Mouse (Mus musculus) CD8-positive naive resting alpha-beta T cell, adult 2 months (primary cell): ENCODE measurements around the gene Sult2b1.

Experiments used
- DNase-seq, 2 experiments: peaks; one replicate each; pipeline ENCODE4 v3.0.0; 2022; ENCODE audit warnings: low read depth in 2 of 2, low spot score in 2 of 2

Sult2b1 gene

DNA sequence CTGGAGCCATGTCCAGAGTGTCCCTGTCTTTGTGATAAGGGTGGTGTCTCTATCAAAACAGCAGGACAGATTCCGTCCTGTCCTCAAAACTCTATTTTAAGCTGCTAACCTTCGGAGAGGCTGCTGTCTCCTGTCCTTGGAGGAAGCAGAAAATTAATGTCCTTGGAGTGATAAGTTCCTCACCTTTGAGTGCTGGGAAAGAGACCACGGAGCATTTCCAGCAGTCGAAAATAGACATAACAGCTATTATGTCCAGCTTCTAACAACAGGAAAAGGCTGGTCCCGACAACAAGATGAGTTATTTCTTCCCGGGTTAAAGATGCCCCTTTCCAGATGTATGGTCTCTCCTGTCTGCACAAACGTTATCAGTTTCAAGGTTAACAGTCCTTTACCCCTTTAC, 9.2 kb downstream of the Sult2b1 start:
- DNase-seq: no peak

GRCm38 (mm10) chr7:45771101-45771500, 13.4 kb downstream of the Sult2b1 start:
- DNase-seq: no peak

- no peak for DNase-seq
These were observed 13.9 kb downstream of the Sult2b1 start for GRCm38 (mm10) chr7:45770427-45771082.

- no peak for DNase-seq
These were observed 17.0 kb downstream of the Sult2b1 start for GRCm38 (mm10) chr7:45767500-45767899.

GRCm38 (mm10) chr7:45766764-45767163, 17.7 kb downstream of the Sult2b1 start:
- DNase-seq: no peak

- DNase-seq: no peak
These were observed 18.5 kb downstream of the Sult2b1 start for GRCm38 (mm10) chr7:45765995-45766394.

- no peak for DNase-seq
These were observed 24.3 kb downstream of the Sult2b1 start for GRCm38 (mm10) chr7:45760151-45760550.

DNA sequence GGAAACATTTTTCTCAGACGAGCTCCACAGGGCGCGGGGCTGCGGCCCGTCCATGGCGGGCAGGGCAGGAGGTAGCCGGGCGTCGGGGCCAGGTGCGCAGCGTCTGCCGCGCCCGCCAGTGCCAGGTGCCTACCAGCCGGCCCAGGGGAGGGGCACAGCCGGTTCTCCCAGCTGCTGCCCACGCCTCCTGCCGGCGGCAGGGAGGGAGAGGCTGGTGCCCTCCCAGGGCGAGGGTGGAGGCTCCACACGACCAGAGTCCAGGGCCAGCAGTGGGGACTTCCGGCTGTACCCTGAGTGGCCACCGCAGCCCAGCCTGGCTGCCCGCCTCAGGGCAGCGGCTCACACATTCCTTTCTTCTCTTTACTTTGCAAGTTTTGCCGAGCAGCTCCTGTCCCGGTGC, 25.1 kb downstream of the Sult2b1 start:
- DNase-seq: no peak

DNA sequence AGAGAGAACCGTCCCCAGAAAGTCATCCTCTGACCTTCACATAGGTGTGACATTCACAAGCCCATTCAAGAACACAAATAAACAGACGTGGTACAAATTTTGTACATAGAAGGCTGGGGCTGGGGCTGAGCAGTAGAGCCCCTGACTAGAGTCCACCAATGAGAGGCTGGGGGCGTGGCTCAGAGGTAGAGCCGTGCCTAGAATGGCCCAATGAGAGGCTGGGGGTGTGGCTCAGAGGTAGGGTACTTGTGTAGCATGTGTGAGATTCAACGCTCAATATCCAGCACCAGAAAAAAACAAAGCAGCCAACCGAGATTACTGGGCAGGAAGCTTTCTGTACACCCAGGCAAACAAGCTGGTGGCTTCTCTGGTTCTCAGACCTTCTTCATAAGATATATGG, 28.8 kb downstream of the Sult2b1 start:
- no peak for DNase-seq

- no peak for DNase-seq
These were observed 34.3 kb downstream of the Sult2b1 start for GRCm38 (mm10) chr7:45750162-45750561.

GRCm38 (mm10) chr7:45749401-45749800, 35.1 kb downstream of the Sult2b1 start:
- no peak for DNase-seq

DNA sequence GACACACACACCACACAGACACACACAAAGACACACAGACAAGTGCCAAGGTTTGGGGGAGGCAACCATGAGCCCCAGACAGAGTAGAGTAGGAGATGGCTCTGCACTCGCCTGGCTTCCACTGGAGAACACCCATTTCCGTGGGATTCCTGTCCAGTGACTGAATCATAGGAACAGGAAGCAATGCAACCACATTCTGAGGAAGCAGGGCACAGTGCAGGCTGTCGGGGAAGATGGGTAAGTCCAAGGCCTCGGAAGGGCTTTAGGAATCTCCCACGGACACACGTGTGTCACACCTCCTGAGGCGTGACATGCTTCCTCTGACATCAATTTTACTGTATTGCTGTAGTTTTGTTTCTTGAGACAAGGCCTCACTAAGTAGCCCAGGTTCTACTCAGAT, 36.4 kb downstream of the Sult2b1 start:
- DNase-seq: no peak

DNA sequence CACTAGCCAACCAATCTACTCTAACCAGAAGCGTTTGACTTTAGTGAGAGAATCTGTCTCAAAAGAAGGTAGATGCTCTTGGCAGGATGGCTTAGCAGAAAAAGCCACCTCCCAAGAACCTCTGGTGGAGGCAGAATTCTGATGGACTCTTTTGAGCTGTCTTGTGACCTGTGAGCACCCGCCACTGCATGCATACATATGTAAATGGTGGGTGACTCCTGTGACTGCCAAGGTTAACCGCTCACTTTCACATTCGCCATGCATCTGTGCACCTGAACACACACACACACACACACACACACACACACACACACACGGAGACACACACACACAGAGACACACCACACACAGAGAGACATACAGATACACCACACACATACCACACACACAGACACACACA, 37.0 kb downstream of the Sult2b1 start:
- no peak for DNase-seq

- DNase-seq: no peak
These were observed 38.0 kb downstream of the Sult2b1 start for GRCm38 (mm10) chr7:45746518-45746917.

DNA sequence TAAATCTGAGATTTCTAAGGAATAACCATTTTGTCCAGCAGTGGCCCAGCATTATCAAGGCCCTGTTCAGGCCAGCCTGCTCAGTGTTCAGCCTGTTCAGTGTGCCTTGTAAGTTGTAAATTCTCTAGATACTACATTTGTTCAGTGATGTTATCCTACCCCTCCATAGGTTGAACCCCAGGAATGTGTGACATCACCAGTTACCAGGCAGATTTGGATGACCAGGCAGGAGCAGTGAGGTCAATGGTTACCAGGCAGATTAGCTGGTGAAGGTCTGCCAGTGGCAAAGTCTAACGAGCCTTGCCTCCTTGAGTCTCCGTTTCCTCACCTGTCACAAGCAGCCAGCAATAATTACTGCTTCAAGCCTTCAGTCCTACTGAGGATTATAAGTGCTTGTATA, 40.1 kb downstream of the Sult2b1 start:
- DNase-seq: peak; percentile 22 to 50

DNA sequence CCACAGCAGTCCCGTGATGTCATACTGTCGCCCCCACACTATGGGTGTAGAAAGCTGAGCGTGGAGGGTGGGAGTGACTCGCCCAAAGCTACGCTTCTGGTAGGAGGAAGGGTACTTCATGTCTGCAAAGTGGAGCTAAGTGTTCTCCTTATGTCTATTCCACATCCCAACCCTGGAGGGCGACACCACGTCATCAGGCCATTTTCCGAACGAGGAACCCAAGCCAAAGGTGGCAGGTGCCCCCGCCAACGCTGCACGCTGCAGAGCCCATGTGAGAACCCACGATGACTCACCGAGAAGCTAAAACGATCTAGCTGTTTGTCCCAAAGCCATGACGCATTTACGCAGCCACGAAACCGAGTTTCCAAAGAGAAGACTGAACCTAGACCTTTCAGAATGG, 42.1 kb downstream of the Sult2b1 start:
- peak; percentile 50 to 62 for DNase-seq

DNA sequence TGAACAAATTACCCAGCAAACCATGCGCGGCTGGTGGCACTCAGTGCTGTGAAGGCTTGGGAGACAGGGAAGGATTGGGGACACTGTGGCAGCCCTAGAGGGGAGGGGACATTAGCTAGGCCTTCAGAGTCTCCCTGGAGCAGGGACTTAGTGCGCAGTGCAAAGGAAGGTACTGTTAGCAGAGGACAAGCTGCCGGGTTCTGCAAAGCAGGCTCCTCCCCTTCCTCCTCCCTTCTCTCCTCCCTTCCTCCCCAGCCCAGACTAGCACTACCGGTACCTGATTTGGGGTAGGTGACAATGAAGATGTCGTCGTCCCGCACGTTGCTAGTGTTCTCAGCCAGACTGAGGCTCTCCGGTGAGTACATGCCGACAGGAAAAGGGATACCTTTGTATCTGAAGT, 42.7 kb downstream of the Sult2b1 start:
- peak in 1 of 2 experiments; percentile 30 for DNase-seq

DNA sequence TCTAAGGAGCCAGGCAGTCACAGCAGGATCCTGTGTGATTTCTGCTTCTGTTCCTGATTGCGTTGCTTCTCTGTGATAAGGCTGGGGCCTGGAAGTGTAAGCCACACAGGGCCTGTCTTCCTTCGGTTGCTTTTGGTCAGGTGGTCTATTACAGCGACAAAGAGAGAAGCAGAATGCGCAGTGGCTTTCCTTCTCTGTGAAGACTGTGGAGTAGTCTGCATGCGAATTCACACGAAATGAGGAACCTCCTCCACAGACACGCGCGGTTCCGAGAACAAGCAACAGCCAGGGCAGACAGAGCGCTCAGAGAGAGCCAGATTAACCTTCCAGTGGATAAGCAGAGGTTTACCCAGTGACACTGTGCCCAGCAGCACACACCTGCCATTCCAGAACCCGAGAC, 43.2 kb downstream of the Sult2b1 start:
- no peak for DNase-seq

- DNase-seq: no peak
These were observed 44.6 kb downstream of the Sult2b1 start for GRCm38 (mm10) chr7:45739820-45740219.

GRCm38 (mm10) chr7:45739162-45739763, 45.2 kb downstream of the Sult2b1 start:
- peak; percentile 81 to 84 for DNase-seq

GRCm38 (mm10) chr7:45733477-45733876, 51.0 kb downstream of the Sult2b1 start:
- peak; percentile 68 to 83 for DNase-seq

DNA sequence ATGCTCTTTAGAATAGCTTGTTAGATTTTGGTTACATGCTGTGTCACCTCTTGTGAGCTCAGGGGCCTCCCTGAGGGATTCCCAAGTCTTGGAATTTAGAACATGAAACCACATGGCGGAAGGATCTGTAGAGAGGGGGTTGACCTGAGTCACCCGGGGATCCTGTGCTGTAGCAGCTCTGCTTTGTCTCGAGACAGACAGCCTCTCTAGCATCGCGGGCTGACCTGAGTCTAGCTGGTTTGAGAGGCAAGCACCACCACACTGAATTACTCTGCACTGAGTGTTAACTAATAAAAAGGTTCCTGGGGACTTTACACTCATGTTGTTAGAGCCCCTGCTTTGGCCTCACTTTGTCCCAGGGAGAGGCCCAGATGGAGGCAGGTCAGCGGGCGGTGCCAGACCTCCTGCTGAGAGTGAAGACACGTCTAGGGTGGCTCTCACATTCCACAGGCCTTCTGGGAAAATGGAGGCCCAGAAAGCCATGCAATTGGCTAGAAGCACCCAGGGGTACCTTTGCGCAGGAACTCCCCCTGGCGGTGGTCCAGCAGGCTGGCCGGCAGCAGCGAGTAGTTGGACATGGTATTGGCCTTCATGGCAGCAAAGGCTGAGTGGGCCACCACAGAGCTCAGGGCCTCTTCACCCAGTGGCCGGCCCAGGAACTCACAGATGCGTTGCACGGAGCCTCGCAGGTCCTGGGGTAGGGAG, 53.6 kb downstream of the Sult2b1 start:
- DNase-seq: no peak
